Mouse (Mus musculus) adrenal gland, postnatal 4 days (tissue): ENCODE results near the gene Ezh1. TPM values are rescaled to one million over a fixed set of nuclear protein-coding genes. Genes with fewer than 3 reads are reported as not detected.

Experiments used
- DNase-seq, 2 experiments: peaks; one replicate each; pipeline ENCODE4 v3.0.0; 2021 to 2022; ENCODE audit warnings: low spot score in 2 of 2, mixed read lengths in 2 of 2
- total RNA-seq, 2 experiments: library from RNA; stranded (reverse); gene quantifications; 2 replicates each; pipeline ENCODE4 v1.2.3; 2021

The Ezh1 gene
- total RNA-seq, 2 experiments from 2014 or later: 38.8 to 40.3 TPM

- DNase-seq: no peak
Observed at GRCm38 (mm10) chr11:101216936-101217335, 9.3 kb downstream of the Ezh1 start.

- no peak for DNase-seq
Observed at GRCm38 (mm10) chr11:101211970-101212369, 14.3 kb downstream of the Ezh1 start.

- DNase-seq: no peak
Observed at GRCm38 (mm10) chr11:101200986-101201385, 25.3 kb downstream of the Ezh1 start.

DNA sequence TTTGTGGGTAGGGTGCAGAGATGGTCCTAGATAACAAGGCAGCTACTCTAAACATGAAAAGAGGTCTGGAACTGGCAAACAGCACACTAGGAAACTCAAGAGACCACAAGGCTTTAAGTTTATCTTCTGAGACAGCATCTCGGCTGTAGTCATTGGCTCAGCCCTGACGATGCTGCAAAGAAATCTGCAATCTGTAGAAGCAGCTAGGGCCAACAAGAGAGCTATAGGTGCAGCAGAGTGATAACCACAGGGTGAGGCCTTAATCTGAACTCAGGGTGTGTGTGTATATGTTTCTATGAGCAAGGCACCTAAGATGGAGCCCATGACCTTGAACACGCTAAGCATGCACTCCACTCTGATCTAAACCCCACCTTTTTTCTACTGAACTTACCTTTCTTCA lies 26.7 kb downstream of the Ezh1 start:
- DNase-seq: no peak

DNA sequence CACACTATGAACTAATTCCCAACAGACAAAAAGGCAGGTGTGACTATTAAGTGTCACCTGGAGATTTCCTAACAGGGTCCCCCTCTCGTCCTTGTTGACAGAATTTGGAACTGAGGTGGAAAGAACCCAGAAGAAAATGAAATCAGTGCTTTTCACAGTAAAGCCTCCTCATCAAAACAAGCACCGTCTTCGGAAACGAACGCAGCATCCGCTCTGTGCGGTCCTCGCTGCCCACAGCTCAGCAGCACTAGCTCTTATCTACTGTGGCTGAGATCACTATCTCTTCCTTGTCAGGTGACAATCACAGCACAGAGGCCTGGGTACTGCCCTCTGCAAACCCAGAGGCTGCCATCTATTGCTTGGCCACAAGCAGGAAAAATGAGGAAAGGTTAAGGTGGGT lies 30.1 kb downstream of the Ezh1 start:
- DNase-seq: no peak

- DNase-seq: no peak
Observed at GRCm38 (mm10) chr11:101195571-101195970, 30.7 kb downstream of the Ezh1 start.

- no peak for DNase-seq
Observed at GRCm38 (mm10) chr11:101195101-101195500, 31.2 kb downstream of the Ezh1 start.

DNA sequence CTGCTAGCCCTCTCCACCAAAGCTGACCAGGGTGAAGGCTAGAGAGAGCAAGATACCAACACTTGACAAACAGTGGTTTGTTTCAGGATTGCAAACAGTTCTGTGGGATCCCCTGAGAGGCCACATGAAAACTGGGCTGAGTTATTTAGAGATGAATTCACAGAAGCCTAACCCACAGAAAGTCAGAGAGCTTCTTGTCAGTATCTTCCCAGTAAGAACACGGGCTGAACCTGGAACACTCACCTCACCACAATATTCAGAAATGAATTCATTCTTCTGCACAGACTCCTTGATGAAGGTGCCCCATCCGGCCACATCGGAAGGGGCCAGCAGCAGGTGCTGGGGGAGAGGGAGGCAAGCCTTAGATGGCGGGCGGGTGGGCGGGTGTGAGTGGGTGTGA lies 31.6 kb downstream of the Ezh1 start:
- no peak for DNase-seq

- no peak for DNase-seq
Observed at GRCm38 (mm10) chr11:101194137-101194536, 32.1 kb downstream of the Ezh1 start.

GRCm38 (mm10) chr11:101193076-101193475 lies 33.2 kb downstream of the Ezh1 start:
- no peak for DNase-seq

DNA sequence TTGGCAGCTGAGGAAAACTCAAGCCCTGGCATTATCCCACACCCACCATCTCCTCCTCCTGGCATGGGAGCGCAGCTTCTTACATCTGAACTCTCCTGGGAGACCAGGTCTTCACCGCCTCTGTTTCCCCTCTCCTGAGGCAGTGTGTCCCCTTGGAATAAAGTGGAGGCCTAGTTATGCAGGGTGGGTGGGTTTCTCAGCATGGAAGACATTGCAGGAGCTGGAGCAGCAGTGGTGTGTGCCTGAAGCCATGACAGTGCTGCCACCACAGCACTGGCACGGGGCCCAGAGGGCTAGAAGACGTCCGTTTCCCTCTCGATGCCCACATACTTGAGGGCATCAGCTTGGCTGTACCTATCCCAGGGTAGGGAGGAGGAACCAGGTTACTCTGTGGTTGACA lies 33.6 kb downstream of the Ezh1 start:
- no peak for DNase-seq

GRCm38 (mm10) chr11:101191919-101192470 lies 34.3 kb downstream of the Ezh1 start:
- DNase-seq: no peak

- DNase-seq: no peak
Observed at GRCm38 (mm10) chr11:101190913-101191907, 35.1 kb downstream of the Ezh1 start.

DNA sequence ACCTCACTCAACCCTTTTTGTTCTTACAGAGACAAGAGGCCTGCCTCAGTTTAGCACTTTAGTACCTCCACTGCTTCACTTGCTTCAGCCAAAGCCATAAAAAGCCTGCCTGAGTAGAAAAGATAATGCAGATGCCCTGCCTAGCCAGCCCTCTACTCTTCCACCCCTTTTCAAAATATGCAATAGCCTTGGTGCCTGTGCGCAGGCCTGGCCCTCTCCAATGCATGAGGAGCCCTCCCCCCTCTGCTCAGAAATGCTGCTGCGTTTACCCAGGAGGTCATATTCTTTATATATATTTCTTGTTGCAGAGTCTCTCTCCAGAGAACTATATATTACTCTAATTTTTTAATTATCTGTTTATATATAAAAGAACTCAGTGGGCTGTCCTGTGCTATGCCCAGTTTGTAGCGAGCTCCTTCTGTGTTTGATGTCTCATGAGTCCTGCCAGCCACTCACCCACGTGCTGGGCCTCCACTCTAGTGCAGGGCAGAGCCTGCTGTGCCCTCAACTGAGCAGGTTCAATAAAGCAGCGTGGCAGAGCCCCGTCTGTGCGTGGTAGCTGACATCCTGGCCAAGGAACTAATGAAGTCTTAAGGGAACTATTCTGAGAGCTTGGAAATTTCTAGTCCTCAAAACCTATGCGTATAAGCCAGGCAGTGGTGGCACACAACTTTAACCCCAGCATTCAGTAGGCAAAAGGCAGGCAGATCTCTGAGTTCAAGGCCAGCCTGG lies 35.9 kb downstream of the Ezh1 start:
- DNase-seq: no peak

- no peak for DNase-seq
Observed at GRCm38 (mm10) chr11:101189495-101190180, 36.6 kb downstream of the Ezh1 start.

DNA sequence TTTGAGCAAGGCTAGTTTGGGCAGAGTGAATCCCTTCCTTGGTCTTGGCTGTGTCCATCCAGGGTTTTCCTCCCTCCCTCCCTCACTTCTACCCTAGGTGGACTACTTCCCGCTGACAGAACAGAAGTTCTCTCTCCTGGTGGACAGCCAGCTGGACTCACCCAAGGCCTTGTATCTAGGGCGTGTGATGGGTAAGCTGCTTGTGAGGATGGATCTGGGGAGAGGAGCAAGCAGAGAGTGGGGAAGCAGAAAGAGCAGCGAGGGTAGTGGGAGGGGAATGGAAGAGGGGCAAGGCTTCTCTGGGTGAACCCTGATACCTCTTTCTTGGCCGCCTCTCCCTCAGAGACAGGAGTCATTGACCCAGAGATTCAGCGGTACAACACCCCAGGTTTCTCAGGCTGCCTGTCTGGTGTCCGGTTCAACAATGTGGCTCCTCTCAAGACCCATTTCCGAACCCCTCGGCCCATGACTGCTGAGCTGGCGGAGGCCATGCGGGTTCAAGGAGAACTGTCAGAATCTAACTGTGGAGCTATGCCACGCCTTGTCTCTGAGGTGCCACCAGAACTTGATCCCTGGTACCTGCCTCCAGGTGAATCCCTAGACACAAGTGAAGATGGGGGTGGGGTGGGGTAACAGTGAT lies 38.0 kb downstream of the Ezh1 start:
- DNase-seq: no peak

DNA sequence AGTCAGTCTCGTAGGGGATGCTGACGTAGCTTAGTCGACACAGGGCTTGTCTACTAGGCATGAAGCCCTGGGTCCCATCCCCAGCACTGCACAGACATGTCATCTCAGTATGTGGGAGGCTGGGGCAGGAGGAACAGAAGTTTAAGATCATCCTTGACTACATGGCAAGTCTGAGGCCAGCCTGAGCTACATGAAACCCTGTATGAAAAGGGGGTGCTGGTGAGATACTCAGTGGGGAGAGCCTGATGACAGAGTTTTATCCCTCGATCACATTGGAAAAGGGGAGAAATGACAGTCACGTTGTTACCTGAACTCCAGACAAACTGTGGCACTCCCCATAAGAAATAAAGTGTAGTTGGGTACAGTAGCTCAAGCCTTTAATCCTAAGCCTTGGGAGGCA lies 38.7 kb downstream of the Ezh1 start:
- no peak for DNase-seq

GRCm38 (mm10) chr11:101186526-101187247 lies 39.6 kb downstream of the Ezh1 start:
- no peak for DNase-seq

DNA sequence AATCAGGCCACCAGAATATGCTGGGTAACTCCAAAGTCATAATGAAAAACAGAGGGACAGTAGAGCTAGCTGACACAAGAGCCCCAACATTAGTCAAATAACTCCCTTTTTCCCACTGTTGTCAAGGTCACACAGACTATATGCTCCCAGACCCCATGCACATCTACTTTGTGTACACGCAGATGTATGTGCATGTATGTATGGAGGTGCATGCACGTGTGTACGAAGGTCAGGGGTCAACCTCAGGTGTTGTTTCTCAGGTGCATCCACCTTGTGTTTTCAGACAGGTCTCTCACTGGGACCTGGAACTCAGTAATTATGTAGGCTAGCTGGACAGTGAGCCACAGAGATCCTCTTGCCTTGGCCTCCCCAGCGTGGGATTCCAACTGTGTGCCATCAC lies 40.8 kb downstream of the Ezh1 start:
- no peak for DNase-seq

GRCm38 (mm10) chr11:101184984-101185383 lies 41.3 kb downstream of the Ezh1 start:
- DNase-seq: no peak
